ENCODE assay signal across 9 mouse cellular contexts in the genomic region with DNA sequence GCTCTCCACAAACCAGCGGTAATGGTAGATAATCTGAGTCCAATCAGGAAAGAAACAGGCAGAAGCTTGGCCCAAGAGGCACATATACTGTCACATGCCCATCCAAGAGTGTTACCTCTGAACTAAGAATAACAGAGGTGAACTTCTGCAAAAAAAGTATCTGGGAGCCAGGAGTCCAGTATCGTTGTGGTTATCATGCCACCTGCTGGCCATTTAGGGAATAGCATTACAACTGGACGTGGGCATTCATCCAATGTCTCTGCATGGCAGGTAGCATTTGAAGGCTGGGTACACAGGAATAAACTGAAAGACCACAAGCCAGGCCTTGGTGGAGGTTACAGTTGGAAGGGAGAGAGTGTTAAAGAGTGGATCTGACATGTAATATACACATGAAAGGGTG.
DNase-seq lines count a peak whose midpoint lies in the region; ATAC-seq and TF ChIP-seq lines count a peak whose summit lies in the region.
"Had no signal": no experiment of that assay in that cellular context is flagged by ENCODE, and none has a peak within 500 bp of the region (broad histone marks: within the 10 kb centered on the region; RNA-seq: fewer than 3 reads in every experiment).

No protein-coding gene starts in this region.

- H3K4me1 ChIP-seq in liver, adult 2 months (ENCODE audit: control insufficient read depth, insufficient read depth, low read length) = no peaks in the 10 kb centered on the region
- no peaks in the 10 kb centered on the region for H3K4me1 ChIP-seq in liver, embryonic 12.5 days

- no peaks in the 10 kb centered on the region for H3K79me2 ChIP-seq in liver, adult 2 months (ENCODE audit: control insufficient read depth, insufficient read depth, low read length)

- H3K4me2 ChIP-seq in liver, embryonic 12.5 days = no peak overlapping the region
- H3K4me2 ChIP-seq: heart, embryonic 13.5 days had no signal

- no peak overlapping the region for H3K9ac ChIP-seq in liver, adult 2 months (ENCODE audit: low read depth, low read length)
- H3K9ac ChIP-seq in liver, embryonic 12.5 days = no peak overlapping the region
- H3K9ac ChIP-seq: heart, embryonic 13.5 days had no signal

- DNase-seq in liver, adult 2 months (ENCODE audit: extremely low read depth, low read depth, low spot score) = peak; percentile 51
- peak; percentile 50 for DNase-seq in T-cell, adult 2 months (ENCODE audit: low spot score)
- DNase-seq in cerebellum, postnatal 14 days = peak; percentile 90 to 93
- peak; percentile 83 for DNase-seq in heart, postnatal 4 days
- peak; percentile 78 to 82 for DNase-seq in left cerebral cortex, postnatal 25 days (ENCODE audit: low spot score in 2 of 2)
- peak; percentile 44 for DNase-seq in right cerebral cortex, adult 18-20 months

- intact Hi-C loops in left cerebral cortex, postnatal 25 days (cut with DNase I) = loop anchor here (1.0 to 5.0 kb wide), 4 partner anchors 19 to 635 kb away; partner anchors contain the start of gene Nectin1

- no peaks in the 10 kb centered on the region for H3K36me3 ChIP-seq in liver, adult 2 months (ENCODE audit: control insufficient read depth, insufficient read depth, low read length)
- H3K36me3 ChIP-seq in liver, embryonic 12.5 days = no peaks in the 10 kb centered on the region
- H3K36me3 ChIP-seq: heart, embryonic 13.5 days had no signal

- H3K9me3 ChIP-seq in liver, embryonic 12.5 days (replicated peaks) = no peaks in the 10 kb centered on the region
- H3K9me3 ChIP-seq: heart, embryonic 13.5 days had no signal

- no peak overlapping the region for H3K27ac ChIP-seq in liver, adult 2 months (replicated peaks; ENCODE audit: insufficient read depth, low read depth, low read length)
- H3K27ac ChIP-seq in liver, embryonic 12.5 days = no peak overlapping the region
- H3K27ac ChIP-seq: heart, embryonic 13.5 days had no signal

- no peaks in the 10 kb centered on the region for H3K27me3 ChIP-seq in liver, adult 2 months (ENCODE audit: control insufficient read depth, insufficient read depth, low read length)
- H3K27me3 ChIP-seq in liver, embryonic 12.5 days (replicated peaks) = peaks cover 6% of the 10 kb centered on the region

- 6% methylated on average over 3 of the region's 3 CpGs for WGBS in liver, adult 2 months
- WGBS in liver, embryonic 12.5 days (ENCODE audit: insufficient replicate concordance) = 8% methylated on average over 3 of the region's 3 CpGs

- no peak for TF ChIP-seq POLR2A in liver, adult 2 months (IDR thresholded peaks at IDR 0.05; ENCODE audit: extremely low read depth, insufficient read depth, low read length)

- ATAC-seq in liver, embryonic 12.5 days = no peak
- ATAC-seq in megakaryocyte-erythroid progenitor cell, adult 5-6 weeks (replicated peaks; ENCODE audit: low FRiP score, low TSS enrichment, poor library complexity, severe bottlenecking) = no peak; the same call in 1 of the 2 replicates

- TF ChIP-seq CTCF in liver, adult 2 months (IDR thresholded peaks at IDR 0.05; ENCODE audit: low read depth, low read length) = peak; percentile 54

- no peak overlapping the region for H3K4me3 ChIP-seq in liver, adult 2 months (ENCODE audit: insufficient read depth, low read depth, low read length)
- no peak overlapping the region for H3K4me3 ChIP-seq in liver, embryonic 12.5 days
- H3K4me3 ChIP-seq: heart, embryonic 13.5 days had no signal
